Mouse (Mus musculus) activated CD4-positive, CD25-positive, alpha-beta regulatory T cell, adult 4 months (primary cell): ENCODE measurements at regions not wholly inside any gene's neighbourhood (a gene's known extent, or its start where the extent isn't known, plus 50 kb on each side); places are given as distances from the start of the nearest gene placed in this dataset.

Experiments
- ATAC-seq: one replicate; pipeline ENCODE4 v1.8.0; 2017

DNA sequence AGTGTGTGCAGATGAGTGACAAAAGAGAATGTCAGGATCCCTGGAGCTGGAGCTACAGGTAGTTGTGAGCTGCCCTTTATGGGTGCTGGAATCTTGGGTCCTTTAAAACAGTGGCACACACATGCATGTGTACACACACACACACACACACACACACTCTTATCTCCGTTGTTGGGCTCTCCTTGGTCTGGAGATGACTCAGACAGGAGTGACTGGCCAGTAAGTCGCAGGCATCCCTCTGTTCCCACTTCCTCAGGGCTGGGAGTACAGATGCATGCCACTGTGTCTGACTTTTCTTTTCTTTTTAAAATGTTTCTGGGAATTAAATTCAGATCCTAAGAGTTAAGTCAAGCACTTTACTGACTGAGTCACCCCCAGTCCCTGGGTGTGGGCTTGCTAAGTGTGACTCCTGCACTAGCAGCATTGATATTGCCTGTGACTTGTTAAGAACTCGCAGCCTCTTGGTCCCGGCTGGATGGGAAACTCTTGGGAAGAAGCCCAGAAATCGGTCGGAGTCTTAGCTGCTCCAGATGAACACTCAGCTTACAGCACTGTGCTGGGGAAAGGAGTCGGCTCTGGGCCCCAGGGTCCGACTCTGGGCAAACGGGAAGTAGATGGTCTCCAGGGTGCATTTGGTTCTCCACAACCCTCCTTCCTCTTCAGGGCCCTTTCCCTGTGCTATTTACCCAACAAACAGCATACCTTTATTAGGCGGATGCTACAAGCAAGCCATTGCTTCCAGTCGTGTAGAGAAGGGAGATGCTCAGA lies 233.0 kb upstream of the Cxcr4 start:
- ATAC-seq = no peak

DNA sequence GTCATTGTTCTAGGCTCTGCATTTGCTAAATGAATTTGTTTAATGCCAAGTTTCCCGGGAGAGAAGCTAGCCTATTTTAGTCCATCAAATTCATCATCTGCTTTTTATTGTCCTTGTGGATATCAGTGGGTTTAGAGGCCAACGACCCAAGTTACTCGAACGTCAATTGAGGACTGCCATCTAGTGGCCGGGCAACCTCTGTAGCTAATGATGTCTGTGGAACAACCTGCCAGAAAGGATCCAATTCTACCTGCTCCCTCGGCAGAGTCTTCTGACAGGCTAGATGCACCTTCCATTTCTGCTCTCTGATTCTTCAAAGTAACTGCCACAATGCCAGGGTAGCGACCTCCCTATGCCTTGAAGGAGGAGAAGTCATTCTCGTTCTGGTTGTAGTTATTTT lies 232.1 kb upstream of the Cxcr4 start:
- ATAC-seq = peak; percentile 75

DNA sequence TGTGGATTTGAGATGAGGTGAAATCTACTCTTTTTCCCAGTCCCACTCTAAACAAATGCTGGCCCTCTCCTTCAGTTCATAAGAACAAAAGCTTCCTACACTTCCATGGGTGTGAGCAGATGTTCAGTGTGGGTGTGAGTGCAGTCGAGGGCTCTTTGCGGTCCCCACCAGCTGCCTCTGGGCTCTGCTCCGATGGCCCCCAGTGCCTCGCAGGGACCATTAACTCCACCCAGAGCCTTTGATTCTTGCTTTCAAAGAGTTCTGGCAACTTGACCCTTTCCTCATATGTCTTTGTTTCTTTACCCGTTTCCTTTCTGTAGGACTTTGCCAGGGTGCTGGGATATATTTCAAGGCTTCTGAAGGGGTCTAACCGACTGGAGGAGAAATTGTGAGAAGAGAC lies 229.9 kb upstream of the Cxcr4 start:
- ATAC-seq = no peak

DNA sequence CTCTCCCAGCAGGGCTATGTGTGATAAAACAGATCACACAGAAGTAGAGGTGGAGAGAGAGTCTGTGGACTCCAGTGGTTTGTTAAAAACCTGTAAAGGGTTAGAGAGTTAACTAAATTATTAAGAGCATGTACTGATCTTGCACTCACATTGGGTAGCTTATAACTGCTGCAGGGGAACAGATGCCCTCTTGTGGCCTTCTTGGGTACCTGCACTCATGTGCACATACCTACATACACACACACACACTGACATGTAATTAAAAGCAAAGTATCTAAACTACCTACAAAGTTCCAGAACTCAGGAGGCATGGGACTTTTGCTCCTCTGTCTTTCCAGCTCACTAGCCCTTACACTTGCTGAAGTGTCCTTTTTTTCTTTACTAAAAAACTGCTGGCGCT lies 228.4 kb upstream of the Cxcr4 start:
- ATAC-seq = no peak

DNA sequence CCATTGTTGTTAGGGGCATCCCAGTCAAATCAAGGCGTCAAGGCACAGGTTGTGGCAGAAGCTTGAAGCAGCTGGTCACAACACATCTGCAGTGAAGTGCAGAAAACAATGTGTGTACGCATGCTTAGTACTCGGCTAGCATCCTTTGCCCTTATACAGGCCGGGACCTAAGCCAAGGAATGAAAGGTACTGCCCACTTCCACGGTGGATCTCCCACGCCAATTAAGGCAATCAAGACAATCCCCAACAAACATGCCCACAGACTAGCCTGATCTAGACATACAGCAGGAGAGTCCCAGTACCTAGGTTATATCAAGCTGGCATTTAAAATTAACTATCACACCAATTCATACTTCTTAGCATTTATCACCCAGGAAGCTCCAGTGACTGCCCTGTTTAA lies 227.5 kb upstream of the Cxcr4 start:
- no peak for ATAC-seq

DNA sequence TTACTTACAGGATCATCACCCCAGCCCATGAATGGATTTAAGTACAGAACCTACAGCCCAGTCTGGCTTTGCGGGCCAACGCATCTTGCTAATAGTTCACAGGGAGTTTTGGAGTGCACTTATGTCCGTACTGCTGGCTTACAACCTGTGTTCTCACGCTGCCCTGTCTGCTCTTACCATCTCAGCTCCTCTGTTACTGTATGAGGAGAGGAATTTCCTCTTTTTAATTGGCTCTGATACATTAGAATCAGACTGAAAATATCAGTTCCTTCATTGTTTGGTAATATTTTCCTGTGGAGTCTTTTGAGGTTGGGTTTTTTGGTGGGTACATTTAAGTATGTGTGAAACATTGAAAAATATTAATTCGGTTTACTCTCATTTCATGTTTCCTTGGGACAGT lies 221.3 kb upstream of the Cxcr4 start:
- ATAC-seq = no peak

DNA sequence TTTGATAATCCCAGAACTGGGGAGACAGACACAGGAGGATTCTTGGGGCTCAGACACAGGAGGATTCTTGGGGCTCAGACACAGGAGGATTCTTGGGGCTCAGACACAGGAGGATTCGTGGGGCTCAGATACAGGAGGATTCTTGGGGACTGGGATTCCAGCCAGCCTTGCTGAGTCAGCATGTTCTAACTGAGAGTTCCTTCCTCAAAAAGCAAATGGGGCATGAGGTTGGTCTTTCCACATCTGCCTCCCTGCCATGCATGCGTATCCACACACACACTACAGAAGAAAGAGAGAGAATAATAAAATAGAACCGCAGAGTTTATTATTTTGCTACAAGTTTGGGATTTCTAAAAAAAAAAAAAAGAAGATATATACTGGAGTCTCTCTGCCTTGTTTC lies 218.8 kb upstream of the Cxcr4 start:
- ATAC-seq = no peak

DNA sequence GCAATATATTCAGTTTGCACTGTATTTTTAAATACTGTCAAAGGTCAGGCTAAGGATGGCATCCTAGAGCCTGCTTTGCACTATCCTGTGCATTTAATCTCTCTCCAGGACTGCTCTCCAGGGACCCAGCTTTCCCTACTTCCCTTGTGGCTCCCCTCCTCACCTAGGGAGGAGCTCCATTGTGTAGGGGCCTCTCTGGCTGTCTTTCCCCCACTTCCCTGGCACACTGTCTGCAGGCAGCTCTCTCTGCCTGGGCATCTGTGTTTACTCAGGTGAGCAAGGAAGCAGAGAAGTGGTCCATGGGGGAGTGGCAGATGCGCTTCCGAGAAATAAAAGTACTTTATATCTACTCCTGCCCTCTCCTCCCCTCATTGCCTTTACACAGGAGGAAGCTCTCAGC lies 218.0 kb upstream of the Cxcr4 start:
- no peak for ATAC-seq

DNA sequence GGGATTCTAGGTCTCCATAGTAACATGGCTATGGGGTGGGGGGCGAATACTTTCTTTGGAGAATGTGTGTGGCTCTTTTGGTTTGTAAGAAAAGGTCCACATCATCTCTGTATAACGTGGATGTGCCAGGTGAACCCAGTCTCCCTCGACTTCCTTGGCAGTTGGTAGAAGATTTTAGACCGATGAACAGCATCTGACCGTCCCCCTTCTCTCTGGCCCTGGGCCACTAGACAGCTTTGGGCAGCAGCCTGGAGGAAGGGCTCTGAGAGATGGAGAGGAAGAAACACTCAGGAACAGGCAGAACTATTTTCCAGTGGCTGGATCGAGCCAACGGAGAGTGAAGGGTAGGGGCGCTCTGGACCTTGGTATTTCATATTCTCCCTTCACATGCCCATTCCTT lies 217.5 kb upstream of the Cxcr4 start:
- no peak for ATAC-seq

DNA sequence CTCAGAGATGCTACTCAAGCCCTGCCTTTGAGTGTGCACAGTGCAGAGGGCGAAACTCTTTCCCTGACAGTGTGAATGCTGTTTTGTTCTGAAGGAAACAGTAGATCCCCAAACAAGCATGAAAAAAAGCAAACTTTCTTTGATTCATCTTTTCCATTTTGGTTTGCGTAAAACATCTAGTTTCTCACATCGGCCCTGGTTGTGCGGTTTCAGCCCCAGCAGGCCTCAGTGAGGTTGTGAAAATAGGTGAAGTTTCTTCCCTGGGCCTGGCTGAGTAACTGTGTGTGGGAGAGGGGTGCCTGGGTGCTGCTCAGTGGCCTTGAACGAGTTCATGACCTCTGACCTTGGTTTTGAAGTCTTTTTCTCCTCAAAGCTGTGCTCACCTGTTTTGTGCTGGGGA lies 216.5 kb upstream of the Cxcr4 start:
- peak; percentile 65 for ATAC-seq

DNA sequence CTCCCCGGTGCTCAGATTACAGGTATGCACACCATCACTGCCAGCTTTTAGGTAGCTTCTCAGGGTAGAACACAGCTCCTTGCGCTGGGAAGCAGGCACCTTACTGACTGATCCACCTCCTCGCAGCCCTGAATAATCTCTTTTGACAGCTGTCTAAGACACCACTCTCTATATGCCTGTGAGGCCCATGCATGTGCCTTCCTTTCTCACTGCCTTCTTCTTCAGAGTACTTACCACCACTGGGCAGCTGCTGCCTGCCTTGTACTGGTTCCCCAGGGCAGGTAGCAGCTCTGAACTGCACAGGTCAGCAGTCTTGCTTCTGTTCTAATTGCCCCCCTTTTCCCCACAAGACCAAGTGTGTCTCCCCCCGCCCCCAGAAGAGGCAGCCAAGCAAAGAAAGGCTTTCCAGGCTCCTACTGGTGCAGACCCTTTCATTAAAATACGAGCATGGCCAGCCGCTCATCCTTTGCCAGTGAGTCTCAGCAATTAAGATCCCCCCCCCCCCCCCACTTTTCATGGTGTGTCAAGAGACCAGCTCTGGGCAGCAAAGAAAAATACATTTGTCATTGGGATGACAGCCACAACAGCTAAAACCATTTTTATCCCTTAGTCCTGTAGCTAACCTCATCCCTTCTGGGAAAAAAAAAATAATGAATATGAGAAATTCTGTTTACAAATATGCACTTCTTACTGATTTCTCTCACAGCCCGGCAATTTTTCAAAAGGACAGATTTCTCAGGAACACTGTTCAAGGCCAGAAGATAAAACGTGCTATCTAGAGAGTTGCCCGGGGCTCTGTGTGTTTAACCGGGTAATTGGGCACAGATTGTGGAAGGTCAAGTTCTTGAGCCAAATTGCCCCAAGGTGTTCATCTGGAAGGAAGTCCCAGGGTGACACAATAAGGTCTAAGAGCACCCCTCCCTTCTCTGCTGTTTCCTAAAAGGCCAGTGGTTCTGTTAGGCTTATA lies 213.9 kb upstream of the Cxcr4 start:
- no peak for ATAC-seq

DNA sequence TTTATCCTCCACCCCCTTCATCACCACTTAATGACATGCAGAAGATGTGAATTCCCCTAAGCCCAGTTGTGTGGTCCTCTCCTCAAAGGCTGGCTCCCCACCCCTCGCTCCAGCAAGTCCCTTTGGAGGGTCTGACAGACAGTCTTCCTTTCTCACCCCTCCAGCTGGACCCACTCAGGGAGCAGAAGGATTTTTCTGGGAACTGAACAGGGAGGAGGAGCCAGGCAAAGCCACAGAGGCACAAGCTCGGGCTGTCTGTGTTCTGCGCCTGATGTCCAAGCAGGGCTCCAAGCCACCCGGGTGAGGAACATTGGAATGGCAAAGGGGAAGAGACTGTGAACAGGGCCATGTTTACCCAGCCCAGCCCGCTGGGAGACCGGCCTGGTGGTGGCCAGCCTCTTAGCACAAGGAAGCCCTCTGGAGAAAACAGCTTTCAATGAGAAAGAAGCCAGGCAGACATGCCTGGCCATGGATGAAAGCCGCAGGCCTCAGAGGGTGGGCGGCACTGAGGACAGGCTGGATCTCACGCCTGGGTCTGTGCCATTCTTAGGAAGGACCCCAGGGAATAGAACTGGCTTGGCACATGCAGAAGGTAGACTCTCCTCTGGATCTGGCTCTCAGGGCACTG lies 211.5 kb upstream of the Cxcr4 start:
- no peak for ATAC-seq

DNA sequence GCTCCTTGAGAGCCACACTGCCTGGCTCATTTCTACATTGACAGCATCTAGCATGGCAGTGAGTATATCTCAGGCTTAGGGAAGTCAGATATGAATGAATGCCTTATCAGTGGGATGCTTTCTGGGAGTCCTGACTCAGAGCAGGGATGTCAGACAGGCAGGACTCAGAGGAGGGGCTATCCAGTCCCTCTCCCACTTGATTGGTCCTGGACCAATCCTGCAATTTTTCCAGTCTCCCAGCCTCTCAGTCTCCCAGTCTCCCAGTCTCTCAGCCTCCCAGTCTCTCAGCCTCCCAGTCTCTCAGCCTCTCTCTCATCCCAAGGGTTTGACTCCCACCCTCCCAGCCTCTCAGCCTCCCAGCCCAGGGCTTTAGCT lies 211.0 kb upstream of the Cxcr4 start:
- ATAC-seq = no peak

DNA sequence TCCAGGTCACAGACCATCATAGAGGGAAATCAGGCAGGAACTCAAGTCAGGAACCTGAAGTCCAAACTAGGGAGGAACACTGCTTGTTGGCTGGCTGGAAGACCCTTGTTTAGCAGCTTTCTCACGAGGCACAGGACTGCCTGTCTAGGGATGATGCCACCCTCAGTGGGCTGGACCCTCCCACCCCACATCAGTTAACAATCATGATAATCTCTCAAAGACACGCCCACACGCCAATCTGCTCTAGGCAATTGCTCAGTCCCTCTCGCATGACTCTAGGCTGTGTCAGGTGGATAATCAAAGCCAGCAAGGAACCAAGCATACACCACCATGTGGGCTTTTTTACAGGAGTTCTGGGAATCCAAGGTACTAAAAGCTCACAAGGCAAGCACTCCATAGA lies 206.6 kb upstream of the Cxcr4 start:
- ATAC-seq = no peak

DNA sequence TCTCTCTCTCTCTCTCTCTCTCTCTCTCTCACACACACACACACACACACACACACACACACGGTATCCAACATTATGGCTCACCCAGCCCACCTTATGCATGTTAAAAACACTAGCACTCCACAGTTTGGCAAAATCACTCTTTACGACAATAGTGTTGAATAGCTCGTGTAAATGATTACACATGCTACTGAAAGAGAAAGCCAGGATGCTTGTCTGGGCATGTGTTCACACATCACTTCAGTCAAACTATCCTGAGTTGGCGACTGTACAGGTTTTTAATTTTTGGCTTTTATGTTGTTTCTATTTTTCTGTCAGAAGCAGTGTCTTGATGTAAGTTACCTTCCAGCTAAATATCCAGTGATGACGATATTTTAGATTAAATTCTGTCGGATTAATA lies 203.6 kb upstream of the Cxcr4 start:
- ATAC-seq = no peak

DNA sequence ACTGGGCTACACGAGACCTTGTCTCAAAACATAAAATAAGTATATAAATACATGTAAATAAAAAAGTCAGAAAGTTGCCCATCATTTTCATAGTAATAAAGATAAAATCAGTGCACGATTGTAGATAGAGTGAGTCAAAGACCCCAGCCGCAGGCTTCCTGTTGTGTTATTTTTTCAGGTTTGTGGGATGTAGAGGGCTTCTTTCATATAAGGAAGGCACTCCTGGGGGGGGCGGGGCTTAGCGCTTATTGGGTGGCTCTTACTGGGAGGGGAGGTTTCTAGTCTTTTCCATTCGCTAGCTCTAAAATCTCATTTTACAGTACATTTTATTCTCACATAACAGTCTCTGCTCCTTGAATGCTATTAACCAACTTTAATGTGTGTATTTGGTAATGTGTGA lies 198.8 kb upstream of the Cxcr4 start:
- peak; percentile 41 for ATAC-seq

DNA sequence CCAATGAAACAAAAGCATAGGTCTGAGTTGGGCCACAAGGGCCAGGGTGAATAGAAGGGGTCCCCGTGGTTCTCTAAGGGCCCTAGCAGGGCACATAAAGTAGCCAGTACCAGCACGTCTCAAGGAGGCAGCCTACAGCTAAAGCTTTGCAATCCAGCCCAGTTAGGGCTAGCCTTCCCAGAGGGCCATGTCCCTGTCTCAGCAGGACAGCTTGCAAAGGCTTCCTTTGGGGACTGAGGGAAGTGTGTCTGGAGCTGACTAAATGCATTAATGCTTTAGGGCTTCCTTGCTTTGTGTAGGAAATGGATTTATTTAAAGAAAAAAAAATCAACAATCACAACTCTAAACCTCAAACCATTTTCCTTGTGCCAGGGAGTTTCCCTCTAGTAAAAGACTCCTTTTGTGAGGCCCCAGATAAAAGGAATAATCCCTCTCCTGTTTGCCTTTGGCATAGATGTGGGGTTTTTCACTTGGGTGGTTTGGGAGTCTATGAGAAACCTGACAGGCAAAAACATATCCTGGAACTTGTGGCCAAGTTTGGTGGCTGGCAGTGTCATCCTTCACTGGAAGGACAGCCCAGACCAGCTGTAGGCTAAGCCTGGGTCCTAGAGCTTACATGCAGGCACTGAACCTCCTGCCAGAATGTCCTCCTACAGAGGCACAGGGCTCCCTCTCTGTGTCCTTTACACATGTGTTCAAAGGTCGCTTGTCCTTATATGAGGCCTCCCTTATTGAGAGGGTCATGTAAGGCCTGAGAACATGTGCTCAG lies 197.7 kb upstream of the Cxcr4 start:
- no peak for ATAC-seq

DNA sequence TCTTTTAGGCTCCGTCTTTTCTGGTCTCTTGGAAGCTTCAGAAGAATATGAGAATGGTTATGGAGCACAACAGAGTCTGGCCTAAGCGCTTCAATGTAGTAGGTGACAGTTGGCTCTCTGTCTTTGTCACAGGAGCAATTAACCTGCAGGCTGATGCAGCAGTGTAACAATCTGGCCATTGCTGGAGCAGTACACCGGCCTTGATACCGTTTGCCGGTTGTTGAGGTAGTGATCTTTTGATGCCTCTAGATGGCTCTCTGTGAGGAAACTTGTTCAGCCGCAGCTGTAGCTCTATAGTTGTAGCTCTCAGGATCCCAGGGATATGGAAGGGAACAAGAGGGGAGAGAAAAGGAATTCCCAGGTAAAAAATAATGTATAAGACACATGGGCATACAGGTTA lies 196.1 kb upstream of the Cxcr4 start:
- no peak for ATAC-seq

DNA sequence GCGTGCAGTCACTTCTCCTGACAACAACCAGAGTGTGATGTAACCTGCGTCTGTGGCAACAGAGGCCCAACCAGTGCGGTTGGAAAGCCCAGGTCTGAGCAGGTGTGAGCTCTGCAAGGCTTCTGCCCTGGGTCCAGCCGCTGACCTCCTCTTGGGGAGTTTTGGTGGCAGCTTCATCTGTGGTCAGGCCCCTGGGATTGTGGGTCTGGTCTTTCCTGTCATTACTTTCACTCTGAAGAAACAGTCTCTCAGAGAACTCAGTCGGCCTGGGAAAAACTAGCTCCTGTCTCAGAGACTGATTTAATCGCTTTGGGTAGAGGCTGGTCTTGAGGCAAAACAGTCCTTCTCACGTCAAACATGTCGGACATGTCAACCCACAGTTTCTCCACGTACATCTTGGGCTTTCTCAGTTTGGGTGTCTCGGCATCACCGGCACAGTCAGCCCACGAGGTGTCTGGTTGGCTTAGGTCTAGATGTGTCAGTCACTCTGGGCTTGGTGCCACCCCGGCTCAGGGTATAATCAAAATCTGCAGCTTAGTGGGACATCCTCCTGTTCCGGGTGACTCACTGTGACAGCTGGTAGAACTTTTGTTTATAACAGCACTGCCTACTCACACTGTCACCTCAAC lies 195.0 kb upstream of the Cxcr4 start:
- ATAC-seq = peak; percentile 76

DNA sequence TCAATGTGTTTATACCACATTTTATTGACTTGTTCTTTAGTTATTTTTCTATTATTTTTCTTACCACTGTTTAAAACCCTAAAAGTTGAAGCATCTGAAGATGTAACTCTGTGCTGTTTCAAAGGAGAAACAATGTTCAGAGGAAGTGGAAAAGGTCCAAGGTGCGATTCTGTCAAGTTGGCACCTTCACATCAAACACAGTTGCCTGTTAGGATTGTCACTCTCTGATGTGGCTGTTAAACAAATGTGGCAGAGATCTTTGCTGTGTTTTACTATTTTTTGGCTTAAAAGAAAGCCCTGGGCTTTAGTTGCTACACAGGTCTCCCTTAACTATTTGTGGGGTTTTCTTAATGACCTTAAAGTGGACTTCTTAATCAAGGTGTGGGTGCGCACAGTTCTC lies 190.2 kb upstream of the Cxcr4 start:
- no peak for ATAC-seq

DNA sequence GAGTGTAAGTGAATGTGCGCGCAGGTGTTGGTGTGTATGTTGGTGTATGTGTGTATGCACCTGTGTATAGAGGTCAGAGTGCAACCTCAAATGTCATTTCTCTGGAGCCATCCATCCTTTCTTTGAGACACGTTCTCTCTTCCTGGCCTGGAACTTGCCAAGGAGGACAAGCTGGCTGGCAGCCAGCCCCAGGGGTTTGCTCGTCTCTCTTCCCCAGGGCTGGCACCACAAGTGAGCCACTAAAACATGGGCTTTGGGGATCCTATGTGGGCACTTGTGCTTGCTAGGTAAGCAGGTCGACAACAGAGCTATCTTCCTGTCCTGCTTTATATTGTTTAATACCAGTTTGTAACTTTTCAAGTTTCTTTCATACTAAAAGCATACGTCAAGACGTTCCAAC lies 189.8 kb upstream of the Cxcr4 start:
- ATAC-seq = no peak

DNA sequence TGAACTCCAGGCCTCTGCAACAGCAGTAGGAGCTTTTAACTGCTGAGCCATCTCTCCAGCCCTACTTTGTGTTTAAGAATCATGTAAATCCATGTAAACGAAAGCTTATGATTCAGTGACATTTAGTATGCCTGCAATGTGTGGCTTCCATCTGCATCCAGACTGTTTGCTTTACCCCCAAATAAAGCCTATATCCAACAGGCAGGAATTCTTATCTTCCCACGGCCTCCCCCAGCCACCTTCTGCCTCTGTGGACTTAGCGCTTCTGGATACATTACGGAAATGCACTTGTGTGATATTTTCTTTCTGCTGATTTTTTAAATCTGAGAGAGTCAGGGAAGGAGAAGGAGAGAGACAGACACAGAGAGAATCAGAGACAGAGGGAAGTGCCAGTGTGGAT lies 189.2 kb upstream of the Cxcr4 start:
- no peak for ATAC-seq
